ENCODE assay signal across 7 mouse cellular contexts in genomic region chr9:31385947-31386354, GRCm38 (mm10). TPM values are rescaled to one million over a fixed set of nuclear protein-coding genes. Genes with fewer than 3 reads are reported as not detected.
A peak's percentile ranks its signal among the peaks of the same experiment; 100 is the strongest.
DNase-seq lines count a peak whose midpoint lies in the region; ATAC-seq lines count a peak whose summit lies in the region.

Nfrkb (plus strand) TSS chr9:31386192.

- peak; percentile 99 for DNase-seq in adrenal gland, postnatal 14 days
- peak; percentile 97 for DNase-seq in embryonic facial prominence, embryonic 11.5 days (ENCODE audit: low spot score)
- DNase-seq in kidney, adult 11 months: peak; percentile 92
- peak; percentile 98 for DNase-seq in limb, embryonic 10.5 days (ENCODE audit: low spot score)
- DNase-seq in spleen, adult 12 weeks (ENCODE audit: low spot score): peak; percentile 94

- H3K9ac ChIP-seq in embryonic facial prominence, embryonic 11.5 days (replicated peaks; ENCODE audit: low read length): peak within 1 kb of the TSS; percentile 80
- peak within 1 kb of the TSS; percentile 87 for H3K9ac ChIP-seq in midbrain, embryonic 13.5 days (replicated peaks)

- peak within 1 kb of the TSS; percentile 58 for H3K4me2 ChIP-seq in embryonic facial prominence, embryonic 11.5 days (ENCODE audit: low read depth, low read length)
- H3K4me2 ChIP-seq in midbrain, embryonic 13.5 days (replicated peaks): peak within 1 kb of the TSS; percentile 82

- H3K9me3 ChIP-seq in embryonic facial prominence, embryonic 11.5 days (replicated peaks; ENCODE audit: control insufficient read depth, low read length): no peaks in the 10 kb centered on the region
- no peaks in the 10 kb centered on the region for H3K9me3 ChIP-seq in limb, embryonic 10.5 days (replicated peaks)
- no peaks in the 10 kb centered on the region for H3K9me3 ChIP-seq in midbrain, embryonic 13.5 days

- 0 out of 2 replicates have a peak within 1 kb of the TSS, but pooled peaks have one; percentile 9 for H3K27ac ChIP-seq in embryonic facial prominence, embryonic 11.5 days (replicated peaks; ENCODE audit: low read depth, low read length)
- H3K27ac ChIP-seq in limb, embryonic 10.5 days: peak within 1 kb of the TSS; percentile 93
- H3K27ac ChIP-seq in midbrain, embryonic 13.5 days: peak within 1 kb of the TSS; percentile 58; the same call in 1 of the 2 replicates

- WGBS in embryonic facial prominence, embryonic 11.5 days: under 1% methylated on average over 41 of the region's 46 CpGs
- WGBS in limb, embryonic 10.5 days: under 1% methylated on average over 46 of the region's 46 CpGs
- under 1% methylated on average over 42 of the region's 46 CpGs for WGBS in midbrain, embryonic 13.5 days

- no peaks in the 10 kb centered on the region for H3K36me3 ChIP-seq in embryonic facial prominence, embryonic 11.5 days (replicated peaks; ENCODE audit: control insufficient read depth, insufficient read depth, low read depth, low read length)
- H3K36me3 ChIP-seq in limb, embryonic 10.5 days: peaks cover 24% of the 10 kb centered on the region
- peaks cover 18% of the 10 kb centered on the region for H3K36me3 ChIP-seq in midbrain, embryonic 13.5 days

- H3K4me1 ChIP-seq in embryonic facial prominence, embryonic 11.5 days (ENCODE audit: control insufficient read depth, insufficient read depth, low read length): no peaks in the 10 kb centered on the region
- H3K4me1 ChIP-seq in limb, embryonic 10.5 days: peaks cover 15% of the 10 kb centered on the region
- peaks cover 26% of the 10 kb centered on the region for H3K4me1 ChIP-seq in midbrain, embryonic 13.5 days (replicated peaks)

- H3K27me3 ChIP-seq in embryonic facial prominence, embryonic 11.5 days (ENCODE audit: control insufficient read depth, insufficient read depth, low read length): no peaks in the 10 kb centered on the region
- no peaks in the 10 kb centered on the region for H3K27me3 ChIP-seq in limb, embryonic 10.5 days (ENCODE audit: low read depth, poor library complexity, severe bottlenecking)
- H3K27me3 ChIP-seq in midbrain, embryonic 13.5 days: no peaks in the 10 kb centered on the region

- ATAC-seq in embryonic facial prominence, embryonic 11.5 days (replicated peaks; ENCODE audit: insufficient number of reproducible peaks, low FRiP score, low TSS enrichment, low read depth): peak; percentile 95
- peak; percentile 99 for ATAC-seq in granulocyte monocyte progenitor cell, adult 5-6 weeks (replicated peaks; ENCODE audit: poor library complexity, severe bottlenecking)
- ATAC-seq in midbrain, embryonic 13.5 days: peak; percentile 99

- H3K4me3 ChIP-seq in embryonic facial prominence, embryonic 11.5 days (ENCODE audit: low read depth, low read length): peak within 1 kb of the TSS; percentile 88
- peak within 1 kb of the TSS; percentile 96 for H3K4me3 ChIP-seq in limb, embryonic 10.5 days
- peak within 1 kb of the TSS; percentile 85 for H3K4me3 ChIP-seq in midbrain, embryonic 13.5 days (replicated peaks)

RNA-seq across cellular contexts. Expression of gene Nfrkb, which starts in this region (rescaled TPM):
- total RNA-seq in adrenal gland, postnatal 14 days (2021): 23.7 and 27.6 TPM in 2 replicates
- polyA plus RNA-seq in embryonic facial prominence, embryonic 11.5 days (2014; fragmentation: Nextera tagmentation; extraction: Ambion mirVana): 17.1 and 20.4 TPM in 2 replicates
- 31.6 and 40.8 TPM in 2 replicates for total RNA-seq in granulocyte monocyte progenitor cell, adult 5-6 weeks (2014; fragmentation: Nextera tagmentation)
- 20.9 and 24.8 TPM in 2 replicates for total RNA-seq in granulocyte monocyte progenitor cell, adult 5-6 weeks (2017)
- polyA plus RNA-seq in limb, embryonic 10.5 days (2016; fragmentation: Nextera tagmentation; extraction: Ambion mirVana): 17.6 and 23.1 TPM in 2 replicates
- 30.2 and 32.1 TPM in 2 replicates for polyA plus RNA-seq in midbrain, embryonic 13.5 days (2015; fragmentation: Nextera tagmentation; extraction: Ambion mirVana)

Comparison
In these comparisons a context has a peak if more than half of its experiments do, and no peak if none do; other contexts are left out.
1. Peak in every context shown above with its lines: DNase-seq, ATAC-seq, H3K4me3 ChIP-seq and H3K27ac ChIP-seq.
2. H3K27ac ChIP-seq: peak in every context shown above with its lines; median percentile 93 in limb, embryonic 10.5 days; 58 in midbrain, embryonic 13.5 days; 9 in embryonic facial prominence, embryonic 11.5 days.